15 mouse cellular contexts compared by ENCODE assay signal in genomic region chr13:46843646-46844045, GRCm38 (mm10).
DNase-seq lines count a peak whose midpoint lies in the region; ATAC-seq lines count a peak whose summit lies in the region.
"Had no signal": no experiment of that assay in that cellular context is flagged by ENCODE, and none has a peak within 500 bp of the region (broad histone marks: within the 10 kb centered on the region; RNA-seq: fewer than 3 reads in every experiment).

No protein-coding gene starts in this region.

- no peak overlapping the region for H3K4me3 ChIP-seq in forebrain, embryonic 15.5 days
- H3K4me3 ChIP-seq: embryonic facial prominence, embryonic 10.5 days; embryonic facial prominence, embryonic 12.5 days; forebrain, embryonic 13.5 days; gastrocnemius, adult 2 months had no signal

- no peak overlapping the region for H3K9ac ChIP-seq in forebrain, embryonic 15.5 days (replicated peaks)
- H3K9ac ChIP-seq: embryonic facial prominence, embryonic 12.5 days; forebrain, embryonic 13.5 days had no signal

- no peaks in the 10 kb centered on the region for H3K27me3 ChIP-seq in forebrain, embryonic 15.5 days
- H3K27me3 ChIP-seq: embryonic facial prominence, embryonic 12.5 days; forebrain, embryonic 13.5 days had no signal

- H3K36me3 ChIP-seq in forebrain, embryonic 15.5 days: no peaks in the 10 kb centered on the region
- H3K36me3 ChIP-seq: embryonic facial prominence, embryonic 12.5 days had no signal

- DNase-seq in cerebellum, adult 9-10 months: peak; percentile 65
- peak; percentile 57 to 59 for DNase-seq in cerebellum, postnatal 14 days
- no peak for DNase-seq in cerebellum, adult 9-11 months
- peak; percentile 17 for DNase-seq in urinary bladder, postnatal 14 days (ENCODE audit: low spot score)
- no peak for DNase-seq in urinary bladder, postnatal 10 days (ENCODE audit: low spot score)
- DNase-seq: adrenal gland, adult 2 months; adrenal gland, postnatal 10 days; adrenal gland, postnatal 25 days; gastrocnemius, adult 2 months had no signal

- 68% methylated on average over 3 of the region's 3 CpGs for WGBS in forebrain, embryonic 15.5 days

- ATAC-seq in cerebellum, adult (ENCODE audit: insufficient number of reproducible peaks, low FRiP score, low TSS enrichment): no peak
- no peak for ATAC-seq in forebrain, embryonic 15.5 days (replicated peaks)
- ATAC-seq: forebrain, embryonic 13.5 days; forebrain, embryonic 16.5 days had no signal

- no peak overlapping the region for H3K4me2 ChIP-seq in forebrain, embryonic 15.5 days (replicated peaks)
- H3K4me2 ChIP-seq: embryonic facial prominence, embryonic 12.5 days; forebrain, embryonic 13.5 days had no signal

- peaks cover 7% of the 10 kb centered on the region; the same call in 1 of the 2 replicates for H3K4me1 ChIP-seq in forebrain, embryonic 15.5 days
- H3K4me1 ChIP-seq: embryonic facial prominence, embryonic 12.5 days had no signal

- no peaks in the 10 kb centered on the region for H3K9me3 ChIP-seq in forebrain, embryonic 15.5 days
- H3K9me3 ChIP-seq: embryonic facial prominence, embryonic 10.5 days; embryonic facial prominence, embryonic 12.5 days; forebrain, embryonic 13.5 days had no signal

- no peak overlapping the region for H3K27ac ChIP-seq in forebrain, embryonic 15.5 days (replicated peaks)
- H3K27ac ChIP-seq: embryonic facial prominence, embryonic 10.5 days; embryonic facial prominence, embryonic 12.5 days; forebrain, embryonic 13.5 days; gastrocnemius, adult 2 months had no signal

Comparison
In these comparisons a context has a peak if more than half of its experiments do, and no peak if none do; other contexts are left out.
1. DNase-seq: peak in cerebellum, adult 9-10 months (single experiment), cerebellum, postnatal 14 days (2 of 2) and urinary bladder, postnatal 14 days (single experiment); none in cerebellum, adult 9-11 months (single experiment) and urinary bladder, postnatal 10 days (single experiment).